Mouse (Mus musculus) C2C12 (cell line): ENCODE measurements at regions not wholly inside any gene's neighbourhood (a gene's known extent, or its start where the extent isn't known, plus 50 kb on each side); places are given as distances from the start of the nearest gene placed in this dataset.

ENCODE experiments used
- H3K27me3 ChIP-seq: one replicate; pipeline ENCODE4 v1.6.1; 2011; ENCODE audit not compliant: control insufficient read depth, insufficient read depth, insufficient read length
- H3K36me3 ChIP-seq: one replicate; pipeline ENCODE4 v1.6.1; 2011; ENCODE audit not compliant: control insufficient read depth, insufficient read depth
- H3K4me3 ChIP-seq: one replicate; pipeline ENCODE4 v1.5.1; 2011; ENCODE audit warnings: mild to moderate bottlenecking, control low read depth; ENCODE audit not compliant: poor library complexity, insufficient read depth, severe bottlenecking
- H3K79me2 ChIP-seq: one replicate; pipeline ENCODE4 v1.6.1; 2011; ENCODE audit not compliant: control insufficient read depth, insufficient read depth
- H3K79me3 ChIP-seq: one replicate; pipeline ENCODE4 v1.6.1; 2011; ENCODE audit warnings: low read depth, control low read depth
- H3ac ChIP-seq: one replicate; pipeline ENCODE3; 2011; ENCODE audit warnings: low read depth; ENCODE audit not compliant: control insufficient read depth, insufficient read length
- CEBPB ChIP-seq: IDR thresholded peaks from one replicate; pipeline ENCODE4 v1.6.1; 2011; ENCODE audit warnings: low read depth, mild to moderate bottlenecking, control low read depth, moderate library complexity
- CTCF ChIP-seq: IDR thresholded peaks from one replicate; pipeline ENCODE4 v1.5.1; 2011; ENCODE audit not compliant: control insufficient read depth, insufficient read depth, insufficient read length
- FOSL1 ChIP-seq: IDR thresholded peaks from one replicate; pipeline ENCODE4 v1.8.0; 2011; ENCODE audit warnings: mild to moderate bottlenecking, low read length; ENCODE audit not compliant: poor library complexity, insufficient read depth, severe bottlenecking
- MAX ChIP-seq: IDR thresholded peaks from one replicate; pipeline ENCODE4 v1.6.1; 2011; ENCODE audit warnings: mild to moderate bottlenecking, control low read depth
- MYOD1 ChIP-seq: IDR thresholded peaks from one replicate; pipeline ENCODE4 v1.6.1; 2011; ENCODE audit warnings: low read depth; ENCODE audit not compliant: control insufficient read depth, insufficient read length
- MYOG ChIP-seq: IDR thresholded peaks from one replicate; pipeline ENCODE4 v1.6.1; 2011; ENCODE audit not compliant: control insufficient read depth, insufficient read length; ENCODE audit errors: extremely low read depth
- USF1 ChIP-seq: IDR thresholded peaks from one replicate; pipeline ENCODE4 v1.6.1; 2011; ENCODE audit warnings: low read depth, mild to moderate bottlenecking, control low read depth, moderate library complexity

DNA sequence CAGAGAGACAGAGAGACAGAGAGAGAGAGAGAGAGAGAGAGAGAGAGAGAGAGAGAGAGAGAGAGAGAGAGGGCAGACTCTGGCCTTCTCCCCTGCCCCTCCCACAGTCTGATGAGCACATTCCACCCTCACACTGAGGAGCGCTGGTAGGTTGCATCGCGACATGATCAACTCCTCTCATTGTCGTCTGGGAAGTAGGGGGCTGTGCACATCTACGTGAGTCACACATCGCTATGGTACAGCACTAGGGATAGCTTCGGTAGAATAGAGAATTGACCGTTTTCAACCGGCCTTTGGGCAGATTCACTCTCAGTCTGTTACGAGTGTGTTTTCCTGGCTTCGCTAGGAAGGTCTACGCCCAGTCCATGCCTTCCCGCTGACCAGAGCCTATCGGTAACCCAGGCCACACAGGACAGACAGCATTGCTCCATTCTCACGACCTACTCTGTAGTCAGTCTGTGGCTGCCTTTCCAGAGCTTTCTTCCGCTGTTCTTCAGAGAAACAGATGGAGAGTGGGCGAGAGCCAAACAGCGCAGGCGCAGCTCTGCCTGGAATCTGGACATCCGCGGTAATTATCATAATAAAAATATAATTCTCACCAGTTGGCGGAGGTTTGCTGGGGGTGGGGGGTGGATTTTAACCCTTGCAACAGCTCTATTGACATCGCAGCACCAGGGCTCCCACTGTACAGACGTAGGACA is 164.3 kb downstream of the Emp1 start:
- Histone ChIP-seq H3ac (no peak overlapping the region), H3K36me3 (no peaks in the 10 kb centered on the region), H3K79me3 (no peaks in the 10 kb centered on the region), H3K79me2 (no peaks in the 10 kb centered on the region), H3K27me3 (no peaks in the 10 kb centered on the region), H3K4me3 (no peak overlapping the region)
- TF ChIP-seq CTCF = no peak
- no peak for TF ChIP-seq MAX
- TF ChIP-seq FOSL1 = no peak
- TF ChIP-seq USF1 = no peak
- no peak for TF ChIP-seq MYOG
- TF ChIP-seq MYOD1 = no peak
- TF ChIP-seq CEBPB = no peak

GRCm38 (mm10) chr6:135527879-135528278 is 165.5 kb downstream of the Emp1 start:
- Histone ChIP-seq H3K79me3 (no peaks in the 10 kb centered on the region), H3K4me3 (no peak overlapping the region), H3ac (no peak overlapping the region), H3K79me2 (no peaks in the 10 kb centered on the region), H3K27me3 (no peaks in the 10 kb centered on the region), H3K36me3 (no peaks in the 10 kb centered on the region)
- TF ChIP-seq MYOD1 = no peak
- TF ChIP-seq FOSL1 = no peak
- TF ChIP-seq USF1 = no peak
- no peak for TF ChIP-seq MYOG
- TF ChIP-seq CEBPB = no peak
- TF ChIP-seq CTCF = no peak
- TF ChIP-seq MAX = no peak

GRCm38 (mm10) chr6:135539791-135540646 is 177.7 kb downstream of the Emp1 start:
- Histone ChIP-seq H3K79me3 (no peaks in the 10 kb centered on the region), H3ac (no peak overlapping the region), H3K4me3 (no peak overlapping the region), H3K79me2 (no peaks in the 10 kb centered on the region), H3K36me3 (no peaks in the 10 kb centered on the region), H3K27me3 (peaks cover 4% of the 10 kb centered on the region)
- TF ChIP-seq MAX = no peak
- TF ChIP-seq MYOG = no peak
- TF ChIP-seq CTCF = no peak
- TF ChIP-seq MYOD1 = no peak
- no peak for TF ChIP-seq FOSL1
- no peak for TF ChIP-seq USF1
- no peak for TF ChIP-seq CEBPB

- TF ChIP-seq MYOD1 = no peak
- no peak for TF ChIP-seq MAX
- TF ChIP-seq MYOG = no peak
- no peak for TF ChIP-seq CEBPB
Measured at GRCm38 (mm10) chr6:135541566-135541965, 179.2 kb downstream of the Emp1 start.

DNA sequence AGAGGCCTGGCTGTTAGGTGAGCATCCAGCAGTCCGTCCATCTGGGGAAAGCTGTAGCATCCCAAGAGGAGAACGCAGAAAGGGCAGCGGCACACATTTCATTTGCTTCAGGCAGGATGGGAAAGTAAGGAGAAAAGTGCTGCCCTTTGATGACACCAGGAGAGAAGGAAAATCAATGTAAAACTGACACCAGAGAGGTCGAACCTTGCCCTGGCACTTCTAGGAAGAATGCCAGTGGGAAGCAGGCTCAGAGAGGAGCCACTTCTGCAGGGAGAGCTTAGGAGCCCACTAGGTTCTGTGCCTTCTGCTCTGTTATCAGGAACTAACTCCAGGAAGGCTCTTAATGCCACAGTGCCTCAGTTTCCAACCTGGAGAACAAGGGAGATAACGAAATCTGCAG is 180.0 kb downstream of the Emp1 start:
- Histone ChIP-seq H3K36me3 (no peaks in the 10 kb centered on the region), H3K79me2 (no peaks in the 10 kb centered on the region), H3K79me3 (no peaks in the 10 kb centered on the region), H3K27me3 (peaks cover 4% of the 10 kb centered on the region), H3K4me3 (no peak overlapping the region), H3ac (no peak overlapping the region)
- TF ChIP-seq MAX (no peak), USF1 (no peak), CTCF (no peak)

More at GRCm38 (mm10) chr6:135541566-135541965, 179.2 kb downstream of the Emp1 start:
- H3K36me3 ChIP-seq = no peaks in the 10 kb centered on the region
- H3K4me3 ChIP-seq = no peak overlapping the region
- H3K27me3 ChIP-seq = peaks cover 4% of the 10 kb centered on the region
- H3K79me3 ChIP-seq = no peaks in the 10 kb centered on the region
- no peaks in the 10 kb centered on the region for H3K79me2 ChIP-seq
- no peak overlapping the region for H3ac ChIP-seq
